Mouse (Mus musculus): ENCODE data around the gene Gpr18.

GRCm38 (mm10) chr14:121939582-121939981, 24.0 kb upstream of the Gpr18 start:
- TF ChIP-seq TAL1 (IDR thresholded peaks at IDR 0.05; ENCODE audit: low read length) (no peak), GATA1 (IDR thresholded peaks at IDR 0.05; ENCODE audit: low read length) (no peak)
